Mouse (Mus musculus) cerebellum, postnatal 25 days (tissue): ENCODE measurements around the gene Gm49661.
A peak's percentile ranks its signal among the peaks of the same experiment; 100 is the strongest.

ENCODE experiments used
- DNase-seq, 2 experiments: peaks; one replicate each; pipeline ENCODE4 v3.0.0; 2021; ENCODE audit warnings: mixed read lengths in 2 of 2

The Gm49661 gene

GRCm38 (mm10) chr8:84928456-84929306, 40.6 kb downstream of the Gm49661 start:
- DNase-seq: peak; percentile 85 to 92

GRCm38 (mm10) chr8:84927513-84927912, 41.7 kb downstream of the Gm49661 start:
- DNase-seq: no peak

- no peak for DNase-seq
Observed at GRCm38 (mm10) chr8:84925557-84925956, 43.7 kb downstream of the Gm49661 start.

DNA sequence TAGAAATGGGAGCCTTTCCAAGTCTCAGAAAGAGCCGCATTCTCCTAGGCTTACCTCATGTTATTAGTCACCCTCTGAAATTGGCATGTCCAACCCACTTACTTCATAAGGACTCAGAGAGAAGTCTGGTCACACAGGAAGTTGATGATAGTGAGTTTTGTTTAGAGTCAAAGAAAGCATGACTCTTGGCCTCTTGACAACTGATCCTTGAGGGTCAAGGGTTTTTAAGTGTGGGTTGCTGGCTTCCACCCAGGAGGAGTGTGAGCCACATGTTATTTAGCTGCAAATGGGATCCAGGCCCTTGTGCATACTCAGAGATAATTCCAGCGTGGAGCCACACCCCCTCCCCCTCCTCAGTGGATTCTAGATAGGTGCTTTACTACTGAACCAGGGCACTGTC, 47.6 kb downstream of the Gm49661 start:
- DNase-seq: no peak

GRCm38 (mm10) chr8:84918646-84919045, 50.6 kb downstream of the Gm49661 start:
- DNase-seq: no peak

DNA sequence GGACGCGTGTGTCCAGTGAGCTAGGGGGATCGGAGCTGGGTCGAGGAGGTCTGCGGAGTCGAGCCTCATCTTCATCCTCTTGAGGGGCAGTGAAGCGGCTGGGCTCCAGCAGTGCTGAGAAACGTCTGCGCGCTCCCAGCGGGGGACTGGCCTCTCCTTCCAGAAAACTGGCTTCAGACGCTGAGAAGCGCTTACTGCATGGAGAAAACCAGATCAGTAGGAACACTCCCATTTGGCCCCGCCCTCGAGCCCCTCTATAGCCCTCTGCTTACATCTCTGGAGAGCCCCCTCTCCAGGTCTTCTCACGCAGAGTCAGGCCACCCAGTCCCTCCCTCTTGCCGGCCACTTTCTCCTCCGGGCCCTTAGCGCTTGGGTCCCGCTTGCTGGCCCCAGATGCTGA, 51.5 kb downstream of the Gm49661 start:
- DNase-seq: peak in 1 of 2 experiments; percentile 49
